Mouse (Mus musculus): ENCODE results near the gene Slc18a3. TPM values are rescaled to one million over a fixed set of nuclear protein-coding genes. Genes with fewer than 3 reads are reported as not detected.

Gene Slc18a3
- polyA plus RNA-seq, 1 experiment from 2014 or later = 0.80 TPM

DNA sequence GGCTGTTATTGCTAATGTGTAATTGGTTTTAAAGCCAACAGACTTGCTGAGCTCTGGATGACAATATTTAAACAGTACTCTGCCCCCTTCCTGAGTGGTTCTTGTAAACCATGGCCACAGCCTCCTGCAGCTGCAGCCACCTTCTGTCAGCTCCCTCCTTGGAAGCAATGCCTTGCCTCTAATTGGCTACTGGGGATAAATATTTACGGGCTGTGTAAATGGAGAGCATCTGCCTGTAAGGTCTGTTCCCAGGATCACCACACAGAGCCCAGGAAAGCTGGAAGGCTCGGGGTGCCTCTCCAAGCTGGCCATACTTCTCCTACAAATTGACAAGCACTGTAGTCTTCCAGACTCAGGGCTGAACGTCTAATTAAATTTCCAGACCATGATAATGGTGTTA, 24.9 kb downstream of the Slc18a3 start:
- H3K36me3 ChIP-seq (replicated peaks; ENCODE audit: control insufficient read depth, insufficient read depth, low read depth, low read length) = no peaks in the 10 kb centered on the region
- H3K27me3 ChIP-seq (ENCODE audit: control insufficient read depth, insufficient read depth, low read length) = no peaks in the 10 kb centered on the region
- DNase-seq (ENCODE audit: low spot score) = peak; percentile 14
- H3K9me3 ChIP-seq (replicated peaks; ENCODE audit: control insufficient read depth, low read length) = no peaks in the 10 kb centered on the region
- ATAC-seq (replicated peaks; ENCODE audit: insufficient number of reproducible peaks, low FRiP score, low TSS enrichment, low read depth) = no peak
- no peak overlapping the region for H3K9ac ChIP-seq (replicated peaks; ENCODE audit: low read length)
- H3K27ac ChIP-seq (replicated peaks; ENCODE audit: low read depth, low read length) = no peak overlapping the region
- no peaks in the 10 kb centered on the region for H3K4me1 ChIP-seq (ENCODE audit: control insufficient read depth, insufficient read depth, low read length)
- no peak overlapping the region for H3K4me3 ChIP-seq (ENCODE audit: low read depth, low read length)
- WGBS = 40% methylated on average over 3 of the region's 3 CpGs
- no peak overlapping the region for H3K4me2 ChIP-seq (ENCODE audit: low read depth, low read length)

DNA sequence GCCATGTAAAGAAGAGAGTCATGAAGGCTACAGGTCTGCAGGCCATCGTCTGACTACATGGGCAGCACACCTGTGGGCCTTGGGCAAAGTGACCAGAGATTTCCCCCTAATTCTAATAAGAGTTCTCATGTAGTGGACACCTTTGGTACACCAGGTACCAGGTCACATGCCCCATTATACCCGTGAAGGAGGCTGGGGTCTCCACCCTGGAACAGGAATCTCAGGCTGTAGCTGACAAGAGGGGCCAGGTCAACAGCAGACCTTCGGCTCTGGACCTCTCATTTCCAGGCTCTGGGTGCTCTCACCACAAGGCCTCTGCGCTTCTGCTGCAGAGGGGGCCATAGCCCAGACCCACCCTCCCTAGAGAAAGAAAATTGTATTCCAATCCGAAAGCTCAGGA, 25.3 kb downstream of the Slc18a3 start:
- ATAC-seq (replicated peaks; ENCODE audit: insufficient number of reproducible peaks, low FRiP score, low TSS enrichment, low read depth) = no peak
- 67% methylated on average over 5 of the region's 5 CpGs for WGBS
- Histone ChIP-seq H3K9me3 (replicated peaks; ENCODE audit: control insufficient read depth, low read length) (no peaks in the 10 kb centered on the region), H3K4me2 (ENCODE audit: low read depth, low read length) (no peak overlapping the region), H3K27me3 (ENCODE audit: control insufficient read depth, insufficient read depth, low read length) (no peaks in the 10 kb centered on the region), H3K4me3 (ENCODE audit: low read depth, low read length) (no peak overlapping the region), H3K36me3 (replicated peaks; ENCODE audit: control insufficient read depth, insufficient read depth, low read depth, low read length) (no peaks in the 10 kb centered on the region), H3K9ac (replicated peaks; ENCODE audit: low read length) (no peak overlapping the region), H3K27ac (replicated peaks; ENCODE audit: low read depth, low read length) (no peak overlapping the region), H3K4me1 (ENCODE audit: control insufficient read depth, insufficient read depth, low read length) (no peaks in the 10 kb centered on the region)
- no peak for DNase-seq (ENCODE audit: low spot score)

DNA sequence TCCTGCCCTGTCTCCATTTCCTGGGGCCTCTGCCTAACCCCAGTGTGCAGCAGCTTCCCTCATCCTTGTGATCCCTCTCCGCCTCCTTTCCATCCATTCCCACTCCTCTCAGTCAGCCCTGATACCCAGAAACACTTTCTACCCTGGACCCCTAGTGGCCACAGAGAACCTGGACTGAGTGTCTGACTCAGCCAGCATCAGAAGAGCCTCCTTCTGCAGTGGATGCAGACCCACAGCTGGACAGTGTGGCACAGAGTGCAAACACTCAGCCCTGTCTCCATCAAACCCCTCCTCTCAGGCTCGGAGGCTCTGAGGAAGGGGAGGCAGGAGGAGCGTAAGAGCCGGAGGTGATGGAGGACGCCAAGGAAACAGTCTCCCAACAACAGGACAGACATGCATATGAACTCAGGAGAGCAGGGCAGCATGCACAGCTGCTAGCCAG, 27.3 kb downstream of the Slc18a3 start:
- peak; percentile 44; the same call in 1 of the 2 replicates for ATAC-seq (replicated peaks; ENCODE audit: insufficient number of reproducible peaks, low FRiP score, low TSS enrichment, low read depth)

DNA sequence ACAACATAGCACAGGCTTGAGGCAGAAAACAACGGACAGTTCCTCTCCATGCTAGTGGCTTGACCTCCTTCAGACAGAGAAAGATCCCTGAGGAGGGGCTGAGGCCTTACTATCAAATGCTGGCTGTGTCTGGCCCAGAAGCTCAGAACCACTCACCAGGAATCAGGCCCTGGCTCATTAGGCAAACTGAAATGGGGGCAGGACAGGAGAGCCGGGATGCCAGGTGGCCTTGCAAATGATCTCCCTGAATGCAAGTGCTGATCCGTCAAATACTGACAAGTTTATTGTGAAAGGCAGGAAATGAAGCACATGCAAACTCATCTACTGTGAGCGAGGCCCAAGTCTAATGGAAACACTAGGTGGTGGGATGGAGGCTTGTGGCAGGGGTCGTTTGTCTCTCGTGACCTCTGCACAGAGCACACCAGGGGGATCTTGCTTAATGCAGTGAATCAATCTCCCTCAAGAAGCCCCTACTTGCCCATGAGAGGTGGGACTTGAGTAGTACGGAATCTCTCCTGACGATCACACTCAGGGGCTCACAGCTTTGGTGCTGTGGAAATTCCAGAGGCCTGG, 35.5 kb downstream of the Slc18a3 start:
- DNase-seq (ENCODE audit: low spot score) (no peak), ATAC-seq (replicated peaks; ENCODE audit: insufficient number of reproducible peaks, low FRiP score, low TSS enrichment, low read depth) (no peak)
- H3K4me2 ChIP-seq (ENCODE audit: low read depth, low read length) = no peak overlapping the region
- no peaks in the 10 kb centered on the region for H3K36me3 ChIP-seq (replicated peaks; ENCODE audit: control insufficient read depth, insufficient read depth, low read depth, low read length)
- H3K9ac ChIP-seq (replicated peaks; ENCODE audit: low read length) = no peak overlapping the region
- H3K4me3 ChIP-seq (ENCODE audit: low read depth, low read length) = no peak overlapping the region
- 44% methylated on average over 8 of the region's 8 CpGs for WGBS
- H3K27ac ChIP-seq (replicated peaks; ENCODE audit: low read depth, low read length) = no peak overlapping the region
- H3K4me1 ChIP-seq (ENCODE audit: control insufficient read depth, insufficient read depth, low read length) = no peaks in the 10 kb centered on the region
- H3K27me3 ChIP-seq (ENCODE audit: control insufficient read depth, insufficient read depth, low read length) = no peaks in the 10 kb centered on the region
- no peaks in the 10 kb centered on the region for H3K9me3 ChIP-seq (replicated peaks; ENCODE audit: control insufficient read depth, low read length)

More for the DNA sequence above, 27.3 kb downstream of the Slc18a3 start:
- Histone ChIP-seq H3K4me1 (ENCODE audit: control insufficient read depth, insufficient read depth, low read length) (no peaks in the 10 kb centered on the region), H3K36me3 (replicated peaks; ENCODE audit: control insufficient read depth, insufficient read depth, low read depth, low read length) (no peaks in the 10 kb centered on the region), H3K4me2 (ENCODE audit: low read depth, low read length) (no peak overlapping the region), H3K9me3 (replicated peaks; ENCODE audit: control insufficient read depth, low read length) (no peaks in the 10 kb centered on the region), H3K4me3 (ENCODE audit: low read depth, low read length) (no peak overlapping the region), H3K9ac (replicated peaks; ENCODE audit: low read length) (no peak overlapping the region), H3K27me3 (ENCODE audit: control insufficient read depth, insufficient read depth, low read length) (no peaks in the 10 kb centered on the region), H3K27ac (replicated peaks; ENCODE audit: low read depth, low read length) (no peak overlapping the region)
- DNase-seq (ENCODE audit: low spot score) = peak; percentile 64
- WGBS = 36% methylated on average over 5 of the region's 5 CpGs

DNA sequence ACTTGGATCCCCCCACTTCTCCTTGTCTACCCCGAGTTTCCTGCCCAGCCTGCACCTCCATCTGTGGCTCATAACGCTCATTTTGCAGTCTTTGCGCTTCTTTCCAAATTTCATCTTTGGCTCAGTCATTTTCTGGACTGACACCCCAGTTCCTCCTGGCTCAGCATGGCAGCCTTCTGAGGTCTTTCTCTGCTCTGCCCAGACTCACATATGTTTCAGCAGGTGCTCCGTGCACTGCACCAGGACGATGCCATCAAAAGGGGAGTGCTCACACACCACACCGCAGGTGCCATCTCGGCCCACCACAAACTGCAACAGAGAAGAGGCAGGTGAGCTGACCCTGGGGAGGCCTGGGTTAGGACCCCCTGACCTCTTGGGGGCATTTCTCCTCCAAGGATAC, 40.7 kb downstream of the Slc18a3 start:
- Histone ChIP-seq H3K4me1 (ENCODE audit: control insufficient read depth, insufficient read depth, low read length) (no peaks in the 10 kb centered on the region), H3K27ac (replicated peaks; ENCODE audit: low read depth, low read length) (no peak overlapping the region), H3K27me3 (ENCODE audit: control insufficient read depth, insufficient read depth, low read length) (no peaks in the 10 kb centered on the region), H3K4me3 (ENCODE audit: low read depth, low read length) (no peak overlapping the region), H3K36me3 (replicated peaks; ENCODE audit: control insufficient read depth, insufficient read depth, low read depth, low read length) (no peaks in the 10 kb centered on the region), H3K9ac (replicated peaks; ENCODE audit: low read length) (no peak overlapping the region), H3K9me3 (replicated peaks; ENCODE audit: control insufficient read depth, low read length) (no peaks in the 10 kb centered on the region), H3K4me2 (ENCODE audit: low read depth, low read length) (no peak overlapping the region)
- no peak for ATAC-seq (replicated peaks; ENCODE audit: insufficient number of reproducible peaks, low FRiP score, low TSS enrichment, low read depth)
- DNase-seq (ENCODE audit: low spot score) = no peak
- WGBS = 92% methylated on average over 7 of the region's 7 CpGs

DNA sequence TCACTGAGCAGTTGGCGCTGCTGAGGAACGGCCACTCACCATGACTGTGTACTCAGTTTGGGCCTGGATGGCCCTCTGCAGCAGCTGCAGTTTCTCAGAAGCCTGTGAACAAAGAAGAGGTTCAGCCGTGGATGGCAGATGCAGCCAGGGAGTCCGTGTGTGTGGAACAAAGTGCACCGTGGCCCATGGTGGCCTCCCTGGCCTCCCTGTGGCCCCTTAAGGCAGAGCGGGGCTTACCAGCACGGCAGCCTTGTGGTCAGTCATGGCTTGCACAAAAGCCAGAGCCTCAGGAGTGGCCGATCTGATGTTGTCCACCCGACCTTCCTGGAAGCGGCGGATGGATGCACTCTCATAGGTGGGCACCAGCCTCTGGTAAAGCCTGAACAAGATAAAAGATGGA, 45.9 kb downstream of the Slc18a3 start:
- Histone ChIP-seq H3K4me2 (ENCODE audit: low read depth, low read length) (no peak overlapping the region), H3K4me3 (ENCODE audit: low read depth, low read length) (no peak overlapping the region), H3K36me3 (replicated peaks; ENCODE audit: control insufficient read depth, insufficient read depth, low read depth, low read length) (no peaks in the 10 kb centered on the region), H3K27ac (replicated peaks; ENCODE audit: low read depth, low read length) (no peak overlapping the region), H3K9ac (replicated peaks; ENCODE audit: low read length) (no peak overlapping the region), H3K27me3 (ENCODE audit: control insufficient read depth, insufficient read depth, low read length) (no peaks in the 10 kb centered on the region; the same call in 1 of the 2 replicates), H3K9me3 (replicated peaks; ENCODE audit: control insufficient read depth, low read length) (no peaks in the 10 kb centered on the region), H3K4me1 (ENCODE audit: control insufficient read depth, insufficient read depth, low read length) (no peaks in the 10 kb centered on the region)
- DNase-seq (ENCODE audit: low spot score) (no peak), ATAC-seq (replicated peaks; ENCODE audit: insufficient number of reproducible peaks, low FRiP score, low TSS enrichment, low read depth) (no peak)
- WGBS = 84% methylated on average over 11 of the region's 11 CpGs

Other genes with a start within 250 kb of the Slc18a3 start
- gene Ogdhl, start 142.8 kb downstream of the Slc18a3 start, polyA plus RNA-seq (2014; fragmentation: Nextera tagmentation; extraction: Ambion mirVana) = 13.2 and 17.1 TPM in 2 replicates
- 0.34 TPM in 1 of 2 replicates, not detected in the other for gene 1700024G13Rik, start 76.5 kb downstream of the Slc18a3 start, polyA plus RNA-seq (2014; fragmentation: Nextera tagmentation; extraction: Ambion mirVana)
- gene Chat, start 1.1 kb upstream of the Slc18a3 start, polyA plus RNA-seq (2014; fragmentation: Nextera tagmentation; extraction: Ambion mirVana) = 0.10 TPM in 1 of 2 replicates, not detected in the other
- gene Ercc6, start 48.7 kb upstream of the Slc18a3 start, polyA plus RNA-seq (2014; fragmentation: Nextera tagmentation; extraction: Ambion mirVana) = 20.5 and 26.3 TPM in 2 replicates
- gene Prrxl1, start 134.6 kb upstream of the Slc18a3 start, polyA plus RNA-seq (2014; fragmentation: Nextera tagmentation; extraction: Ambion mirVana) = 7.6 and 9.6 TPM in 2 replicates
- 0.04 TPM in 1 of 2 replicates, not detected in the other for gene 3425401B19Rik, start 220.4 kb upstream of the Slc18a3 start, polyA plus RNA-seq (2014; fragmentation: Nextera tagmentation; extraction: Ambion mirVana)